Mouse (Mus musculus): Measurements from ENCODE around the gene Lmbr1l. TPM values are rescaled to one million over a fixed set of nuclear protein-coding genes. Genes with fewer than 3 reads are reported as not detected.
"Not testable (repeated sequence)": the region's sequence is repeated elsewhere in the genome, so short reads cannot be mapped to it uniquely, and the experiment has no call there.

Lmbr1l gene
- polyA plus RNA-seq, 1 experiment from 2014 or later, result 25.9 TPM

- Histone ChIP-seq H3K27ac (ENCODE audit: low read depth, low read length) (no peak overlapping the region), H3K4me3 (ENCODE audit: low read length) (no peak overlapping the region), H3K27me3 (replicated peaks; ENCODE audit: control insufficient read depth, insufficient read depth, low read length) (no peaks in the 10 kb centered on the region), H3K9ac (ENCODE audit: low read depth, low read length) (no peak overlapping the region), H3K9me3 (ENCODE audit: control insufficient read depth, low read length) (no peaks in the 10 kb centered on the region), H3K4me2 (ENCODE audit: low read length) (no peak overlapping the region), H3K36me3 (ENCODE audit: control insufficient read depth, insufficient read depth, low read length) (no peaks in the 10 kb centered on the region), H3K4me1 (ENCODE audit: control insufficient read depth, insufficient read depth, low read depth, low read length) (no peaks in the 10 kb centered on the region; the same call in 1 of the 2 replicates)
- 87% methylated on average over 2 of the region's 2 CpGs for WGBS
- no peak for ATAC-seq
Measured at GRCm38 (mm10) chr15:98941539-98941938, 23.5 kb upstream of the Lmbr1l start.

- Histone ChIP-seq H3K9me3 (ENCODE audit: control insufficient read depth, low read length) (no peaks in the 10 kb centered on the region), H3K9ac (ENCODE audit: low read depth, low read length) (no peak overlapping the region; the same call in 1 of the 2 replicates), H3K36me3 (ENCODE audit: control insufficient read depth, insufficient read depth, low read length) (no peaks in the 10 kb centered on the region), H3K27ac (ENCODE audit: low read depth, low read length) (0 out of 2 replicates have a peak overlapping the region, but pooled peaks have one; percentile 20), H3K4me3 (ENCODE audit: low read length) (no peak overlapping the region), H3K27me3 (replicated peaks; ENCODE audit: control insufficient read depth, insufficient read depth, low read length) (no peaks in the 10 kb centered on the region), H3K4me1 (ENCODE audit: control insufficient read depth, insufficient read depth, low read depth, low read length) (peaks cover 2% of the 10 kb centered on the region), H3K4me2 (ENCODE audit: low read length) (no peak overlapping the region)
- 51% methylated on average over 10 of the region's 10 CpGs for WGBS
- ATAC-seq, result 0 out of 2 replicates have a peak, but pooled peaks have one; percentile 50
Measured at GRCm38 (mm10) chr15:98940816-98941215, 22.8 kb upstream of the Lmbr1l start.

- peak within 1 kb of the TSS; percentile 67 for H3K4me3 ChIP-seq (ENCODE audit: low read length)
- peak within 1 kb of the TSS; percentile 86 for H3K4me2 ChIP-seq (ENCODE audit: low read length)
- under 1% methylated on average over 39 of the region's 58 CpGs for WGBS
- H3K9me3 ChIP-seq (ENCODE audit: control insufficient read depth, low read length), result no peaks in the 10 kb centered on the region
- peak within 1 kb of the TSS; percentile 91 for H3K9ac ChIP-seq (ENCODE audit: low read depth, low read length)
- peak within 1 kb of the TSS; percentile 98 for H3K27ac ChIP-seq (ENCODE audit: low read depth, low read length)
- no peaks in the 10 kb centered on the region for H3K27me3 ChIP-seq (replicated peaks; ENCODE audit: control insufficient read depth, insufficient read depth, low read length)
- H3K36me3 ChIP-seq (ENCODE audit: control insufficient read depth, insufficient read depth, low read length), result 0 out of 2 replicates have a peak, but pooled peaks cover 3% of the 10 kb centered on the region
- ATAC-seq, result peak; percentile 96
- peaks cover 22% of the 10 kb centered on the region for H3K4me1 ChIP-seq (ENCODE audit: control insufficient read depth, insufficient read depth, low read depth, low read length)
Measured at GRCm38 (mm10) chr15:98934217-98934839, 16.3 kb upstream of the Lmbr1l start, which contains the start of gene Tuba1b. Gene Tuba1b, minus strand, starts transcription at chr15:98934565.

- peak; percentile 84 for ATAC-seq
- H3K4me3 ChIP-seq (ENCODE audit: low read length), result peak overlapping the region; percentile 67
- under 1% methylated on average over 34 of the region's 35 CpGs for WGBS
- peak overlapping the region; percentile 98 for H3K27ac ChIP-seq (ENCODE audit: low read depth, low read length)
- peak overlapping the region; percentile 86 for H3K4me2 ChIP-seq (ENCODE audit: low read length)
- no peaks in the 10 kb centered on the region for H3K9me3 ChIP-seq (ENCODE audit: control insufficient read depth, low read length)
- 0 out of 2 replicates have a peak, but pooled peaks cover 3% of the 10 kb centered on the region for H3K36me3 ChIP-seq (ENCODE audit: control insufficient read depth, insufficient read depth, low read length)
- H3K27me3 ChIP-seq (replicated peaks; ENCODE audit: control insufficient read depth, insufficient read depth, low read length), result no peaks in the 10 kb centered on the region
- peaks cover 26% of the 10 kb centered on the region for H3K4me1 ChIP-seq (ENCODE audit: control insufficient read depth, insufficient read depth, low read depth, low read length)
- peak overlapping the region; percentile 91 for H3K9ac ChIP-seq (ENCODE audit: low read depth, low read length)
Measured at GRCm38 (mm10) chr15:98933833-98934216, 15.8 kb upstream of the Lmbr1l start.

GRCm38 (mm10) chr15:98933004-98933671, 15.1 kb upstream of the Lmbr1l start:
- H3K4me3 ChIP-seq (ENCODE audit: low read length), result peak overlapping the region; percentile 67
- H3K4me2 ChIP-seq (ENCODE audit: low read length), result peak overlapping the region; percentile 86
- H3K9me3 ChIP-seq (ENCODE audit: control insufficient read depth, low read length); ATAC-seq; H3K27me3 ChIP-seq (replicated peaks; ENCODE audit: control insufficient read depth, insufficient read depth, low read length); H3K36me3 ChIP-seq (ENCODE audit: control insufficient read depth, insufficient read depth, low read length): not testable (repeated sequence)
- peaks cover 28% of the 10 kb centered on the region for H3K4me1 ChIP-seq (ENCODE audit: control insufficient read depth, insufficient read depth, low read depth, low read length)
- peak overlapping the region; percentile 91 for H3K9ac ChIP-seq (ENCODE audit: low read depth, low read length)
- peak overlapping the region; percentile 98 for H3K27ac ChIP-seq (ENCODE audit: low read depth, low read length)
- 5% methylated on average over 8 of the region's 9 CpGs for WGBS

- H3K9me3 ChIP-seq (ENCODE audit: control insufficient read depth, low read length), result no peaks in the 10 kb centered on the region
- peak overlapping the region; percentile 27; the same call in 1 of the 2 replicates for H3K4me2 ChIP-seq (ENCODE audit: low read length)
- no peak for ATAC-seq
- no peak overlapping the region for H3K9ac ChIP-seq (ENCODE audit: low read depth, low read length)
- H3K27me3 ChIP-seq (replicated peaks; ENCODE audit: control insufficient read depth, insufficient read depth, low read length), result no peaks in the 10 kb centered on the region
- H3K4me3 ChIP-seq (ENCODE audit: low read length), result no peak overlapping the region
- H3K27ac ChIP-seq (ENCODE audit: low read depth, low read length), result no peak overlapping the region
- H3K36me3 ChIP-seq (ENCODE audit: control insufficient read depth, insufficient read depth, low read length), result 0 out of 2 replicates have a peak, but pooled peaks cover 3% of the 10 kb centered on the region
- peaks cover 27% of the 10 kb centered on the region for H3K4me1 ChIP-seq (ENCODE audit: control insufficient read depth, insufficient read depth, low read depth, low read length)
- 65% methylated on average over 3 of the region's 3 CpGs for WGBS
Measured at GRCm38 (mm10) chr15:98930998-98931397, 13.0 kb upstream of the Lmbr1l start.

GRCm38 (mm10) chr15:98930017-98930734, 12.1 kb upstream of the Lmbr1l start:
- Histone ChIP-seq H3K4me1 (ENCODE audit: control insufficient read depth, insufficient read depth, low read depth, low read length) (peaks cover 19% of the 10 kb centered on the region), H3K36me3 (ENCODE audit: control insufficient read depth, insufficient read depth, low read length) (0 out of 2 replicates have a peak, but pooled peaks cover 3% of the 10 kb centered on the region), H3K9me3 (ENCODE audit: control insufficient read depth, low read length) (no peaks in the 10 kb centered on the region), H3K27ac (ENCODE audit: low read depth, low read length) (no peak overlapping the region), H3K9ac (ENCODE audit: low read depth, low read length) (no peak overlapping the region), H3K4me2 (ENCODE audit: low read length) (no peak overlapping the region; the same call in 1 of the 2 replicates), H3K4me3 (ENCODE audit: low read length) (no peak overlapping the region), H3K27me3 (replicated peaks; ENCODE audit: control insufficient read depth, insufficient read depth, low read length) (no peaks in the 10 kb centered on the region)
- no peak for ATAC-seq
- WGBS, result 51% methylated on average over 8 of the region's 8 CpGs

- H3K4me2 ChIP-seq (ENCODE audit: low read length), result peak overlapping the region; percentile 19; the same call in 1 of the 2 replicates
- WGBS, result 16% methylated on average over 13 of the region's 13 CpGs
- peak; percentile 86 for ATAC-seq
- peaks cover 15% of the 10 kb centered on the region for H3K4me1 ChIP-seq (ENCODE audit: control insufficient read depth, insufficient read depth, low read depth, low read length)
- no peaks in the 10 kb centered on the region for H3K27me3 ChIP-seq (replicated peaks; ENCODE audit: control insufficient read depth, insufficient read depth, low read length)
- no peak overlapping the region for H3K27ac ChIP-seq (ENCODE audit: low read depth, low read length)
- 0 out of 2 replicates have a peak, but pooled peaks cover 3% of the 10 kb centered on the region for H3K36me3 ChIP-seq (ENCODE audit: control insufficient read depth, insufficient read depth, low read length)
- no peak overlapping the region for H3K4me3 ChIP-seq (ENCODE audit: low read length)
- H3K9ac ChIP-seq (ENCODE audit: low read depth, low read length), result no peak overlapping the region
- H3K9me3 ChIP-seq (ENCODE audit: control insufficient read depth, low read length), result no peaks in the 10 kb centered on the region
Measured at GRCm38 (mm10) chr15:98928598-98929240, 10.7 kb upstream of the Lmbr1l start.
